Mouse (Mus musculus) liver, embryonic 14.5 days (tissue): ENCODE results near the gene Nhlrc1. TPM values are rescaled to one million over a fixed set of nuclear protein-coding genes. Genes with fewer than 3 reads are reported as not detected.

Source experiments
- ATAC-seq: fragments of 200-750 bp; cut with Nextera tagmentation; 2 replicates; pipeline ENCODE4 v1.8.0; 2017; ENCODE audit warnings: moderate number of reproducible peaks, mild to moderate bottlenecking, moderate library complexity; ENCODE audit not compliant: insufficient read depth
- DNase-seq, 3 experiments: peaks; one replicate each; pipeline ENCODE4 v3.0.0-alpha.2; 2012 to 2013; ENCODE audit warnings: low read depth in 3 of 3, low spot score in 3 of 3
- H3K27ac ChIP-seq: fragments of 300-500 bp; sonication (generic); 2 replicates; pipeline ENCODE4 v1.5.1; 2014; ENCODE audit warnings: moderate library complexity, mild to moderate bottlenecking, control low read depth, inconsistent platforms
- H3K27me3 ChIP-seq: fragments of 300-500 bp; sonication (generic); 2 replicates; pipeline ENCODE4 v1.6.1; 2014; ENCODE audit warnings: mild to moderate bottlenecking, low read length, moderate library complexity; ENCODE audit not compliant: control insufficient read depth, insufficient read depth
- H3K36me3 ChIP-seq: fragments of 300-500 bp; sonication (generic); replicated peaks from 2 replicates; pipeline ENCODE4 v1.6.1; 2014; ENCODE audit warnings: low read depth; ENCODE audit not compliant: control insufficient read depth, insufficient read depth
- H3K4me1 ChIP-seq, 2 experiments: fragments of 200-500 bp in 1 of 2; fragments of 300-500 bp in 1 of 2; sonication (generic) in 1 of 2; replicated peaks; 2 replicates each; pipeline ENCODE4 v1.6.1; 2012 to 2014; ENCODE audit warnings: antibody characterized with exemption in 1 of 2, inconsistent platforms in 1 of 2, low read length in 1 of 2; ENCODE audit not compliant: control insufficient read depth in 2 of 2, insufficient read depth in 2 of 2
- H3K4me2 ChIP-seq: fragments of 300-500 bp; sonication (generic); 2 replicates; pipeline ENCODE4 v1.6.1; 2014; ENCODE audit warnings: low read depth, mild to moderate bottlenecking, control low read depth, moderate library complexity
- H3K4me3 ChIP-seq, 2 experiments: fragments of 200-500 bp in 1 of 2; fragments of 300-500 bp in 1 of 2; sonication (generic) in 1 of 2; 2 replicates each; pipeline ENCODE4 v1.5.1; 2012 to 2014; ENCODE audit warnings: low read depth in 2 of 2, low read length in 2 of 2, mild to moderate bottlenecking in 2 of 2, control low read depth in 1 of 2, inconsistent platforms in 1 of 2, moderate library complexity in 1 of 2; ENCODE audit not compliant: insufficient read depth in 1 of 2
- H3K9ac ChIP-seq: fragments of 300-500 bp; sonication (generic); replicated peaks from 2 replicates; pipeline ENCODE4 v1.6.1; 2014; ENCODE audit warnings: mild to moderate bottlenecking, control low read depth, moderate library complexity
- H3K9me3 ChIP-seq: fragments of 300-500 bp; sonication (generic); 2 replicates; pipeline ENCODE4 v1.6.1; 2016; ENCODE audit warnings: low read length, mixed read lengths; ENCODE audit not compliant: control insufficient read depth
- CTCF ChIP-seq: IDR thresholded peaks from 2 replicates; pipeline ENCODE4 v1.5.1; 2016; ENCODE audit warnings: antibody characterized with exemption, low read depth, control low read depth
- EP300 ChIP-seq: IDR thresholded peaks from 2 replicates; pipeline ENCODE4 v1.6.1; 2016; ENCODE audit warnings: antibody characterized with exemption, low read depth
- WGBS: fragments of 180-500 bp; shearing (Covaris S2); extraction: QIAGEN DNeasy Blood & Tissue Kit; methylation state at CpG from one replicate; pipeline ENCODE4 v1.1.7; 2014; ENCODE audit not compliant: insufficient replicate concordance; 5-methylcytosine and 5-hydroxymethylcytosine counted together
- polyA plus RNA-seq, 2 experiments: library from polyadenylated mRNA; depleted of rRNA in 1 of 2; stranded (reverse) in 1 of 2; unstranded in 1 of 2; fragments of >200 nt; fragmentation: Nextera tagmentation in 1 of 2; extraction: Ambion mirVana in 1 of 2; gene quantifications; 2 replicates each; pipeline versions ENCODE4 v1.2.1 to v1.2.3; 2012 to 2014

Gene Nhlrc1
- polyA plus RNA-seq, 2 experiments, result 0.46 to 0.50 TPM

GRCm38 (mm10) chr13:46979836-46980490, 34.7 kb downstream of the Nhlrc1 start:
- ATAC-seq (no peak), DNase-seq (no peak)
- Histone ChIP-seq H3K9me3 (no peaks in the 10 kb centered on the region), H3K27ac (no peak overlapping the region), H3K4me2 (no peak overlapping the region), H3K4me1 (peaks cover 0 to 2% of the 10 kb centered on the region in 2 experiments; a peak in 1 of 4 replicates), H3K9ac (no peak overlapping the region), H3K27me3 (no peaks in the 10 kb centered on the region), H3K4me3 (no peak overlapping the region), H3K36me3 (no peaks in the 10 kb centered on the region)
- 15% methylated on average over 13 of the region's 13 CpGs for WGBS
- TF ChIP-seq EP300 (no peak), CTCF (no peak)

GRCm38 (mm10) chr13:46976532-46976931, 38.1 kb downstream of the Nhlrc1 start:
- ATAC-seq (no peak), DNase-seq (no peak)
- H3K27ac ChIP-seq, result no peak overlapping the region
- no peaks in the 10 kb centered on the region for H3K27me3 ChIP-seq
- no peak overlapping the region for H3K9ac ChIP-seq
- no peak overlapping the region for H3K4me2 ChIP-seq
- 64% methylated on average over 7 of the region's 7 CpGs for WGBS
- H3K9me3 ChIP-seq, result no peaks in the 10 kb centered on the region
- H3K4me1 ChIP-seq, result peaks cover 0 to 2% of the 10 kb centered on the region in 2 experiments; a peak in 1 of 4 replicates
- no peak overlapping the region for H3K4me3 ChIP-seq
- H3K36me3 ChIP-seq, result no peaks in the 10 kb centered on the region
- TF ChIP-seq CTCF (no peak), EP300 (no peak)

- H3K27ac ChIP-seq, result no peak overlapping the region
- DNase-seq (no peak), ATAC-seq (no peak)
- H3K4me1 ChIP-seq, result peaks cover 0 to 2% of the 10 kb centered on the region in 2 experiments; a peak in 1 of 4 replicates
- 13% methylated on average over 4 of the region's 4 CpGs for WGBS
- no peak overlapping the region for H3K4me3 ChIP-seq
- no peaks in the 10 kb centered on the region for H3K9me3 ChIP-seq
- H3K9ac ChIP-seq, result no peak overlapping the region
- no peaks in the 10 kb centered on the region for H3K36me3 ChIP-seq
- TF ChIP-seq CTCF, result no peak
- no peak for TF ChIP-seq EP300
- no peak overlapping the region for H3K4me2 ChIP-seq
- no peaks in the 10 kb centered on the region for H3K27me3 ChIP-seq
Observed at GRCm38 (mm10) chr13:46975930-46976329, 38.7 kb downstream of the Nhlrc1 start.

GRCm38 (mm10) chr13:46975031-46975551, 39.6 kb downstream of the Nhlrc1 start:
- ATAC-seq (no peak), DNase-seq (peak in 1 of 3 experiments; percentile 10)
- peak overlapping the region; percentile 50 for H3K4me2 ChIP-seq
- H3K36me3 ChIP-seq, result no peaks in the 10 kb centered on the region
- H3K27ac ChIP-seq, result no peak overlapping the region
- no peaks in the 10 kb centered on the region for H3K27me3 ChIP-seq
- 36% methylated on average over 14 of the region's 14 CpGs for WGBS
- 0 out of 4 replicates have a peak overlapping the region, but pooled peaks of 1 of the 2 experiments have one; percentile 8 for H3K4me3 ChIP-seq
- TF ChIP-seq CTCF, result no peak
- TF ChIP-seq EP300, result no peak
- peaks cover 0 to 2% of the 10 kb centered on the region in 2 experiments; a peak in 1 of 4 replicates for H3K4me1 ChIP-seq
- no peak overlapping the region for H3K9ac ChIP-seq
- H3K9me3 ChIP-seq, result no peaks in the 10 kb centered on the region

GRCm38 (mm10) chr13:46970286-46970945, 44.2 kb downstream of the Nhlrc1 start:
- no peak for TF ChIP-seq EP300
- WGBS, result 39% methylated on average over 10 of the region's 10 CpGs
- no peaks in the 10 kb centered on the region for H3K9me3 ChIP-seq
- no peaks in the 10 kb centered on the region for H3K27me3 ChIP-seq
- DNase-seq (no peak), ATAC-seq (no peak)
- H3K4me1 ChIP-seq, result no peaks in the 10 kb centered on the region; a peak in 1 of 4 replicates
- no peaks in the 10 kb centered on the region for H3K36me3 ChIP-seq
- H3K9ac ChIP-seq, result no peak overlapping the region
- no peak overlapping the region for H3K4me2 ChIP-seq
- H3K4me3 ChIP-seq, result no peak overlapping the region
- H3K27ac ChIP-seq, result no peak overlapping the region
